Mouse (Mus musculus) left cerebral cortex, adult 18-20 months (tissue): ENCODE measurements around the gene Egf. TPM values are rescaled to one million over a fixed set of nuclear protein-coding genes. Genes with fewer than 3 reads are reported as not detected.

Experiments
- DNase-seq, 2 experiments: peaks; one replicate each; pipeline ENCODE4 v3.0.0; 2021 to 2022; ENCODE audit warnings: low spot score in 2 of 2, mixed read lengths in 1 of 2
- total RNA-seq, 2 experiments: library from RNA; stranded (reverse); gene quantifications; 2 replicates each; pipeline ENCODE4 v1.2.3; 2021

The Egf gene
- total RNA-seq, 2 experiments from 2014 or later: 0.82 to 1.3 TPM

- no peak for DNase-seq
Measured at GRCm38 (mm10) chr3:129723311-129723710, 31.8 kb downstream of the Egf start.

GRCm38 (mm10) chr3:129714542-129715145 lies 40.5 kb downstream of the Egf start:
- DNase-seq: no peak

GRCm38 (mm10) chr3:129708157-129708556 lies 47.0 kb downstream of the Egf start:
- peak; percentile 59 to 67 for DNase-seq

GRCm38 (mm10) chr3:129698882-129699281 lies 56.2 kb downstream of the Egf start:
- DNase-seq: no peak

- no peak for DNase-seq
Measured at GRCm38 (mm10) chr3:129698365-129698764, 56.8 kb downstream of the Egf start.

- DNase-seq: no peak
Measured at GRCm38 (mm10) chr3:129697691-129698090, 57.4 kb downstream of the Egf start.

GRCm38 (mm10) chr3:129695943-129696342 lies 59.2 kb downstream of the Egf start:
- DNase-seq: no peak

GRCm38 (mm10) chr3:129693581-129693980 lies 61.5 kb downstream of the Egf start:
- no peak for DNase-seq

GRCm38 (mm10) chr3:129692816-129693215 lies 62.3 kb downstream of the Egf start:
- no peak for DNase-seq

- no peak for DNase-seq
Measured at GRCm38 (mm10) chr3:129687429-129687828, 67.7 kb downstream of the Egf start.

- peak; percentile 63 to 75 for DNase-seq
Measured at GRCm38 (mm10) chr3:129686698-129687333, 68.3 kb downstream of the Egf start.

- DNase-seq: no peak
Measured at GRCm38 (mm10) chr3:129686196-129686595, 68.9 kb downstream of the Egf start.

- no peak for DNase-seq
Measured at GRCm38 (mm10) chr3:129683060-129683679, 71.9 kb downstream of the Egf start.

- peak; percentile 11 to 23 for DNase-seq
Measured at GRCm38 (mm10) chr3:129682389-129682788, 72.7 kb downstream of the Egf start.

- DNase-seq: no peak
Measured at GRCm38 (mm10) chr3:129681841-129682240, 73.3 kb downstream of the Egf start.

GRCm38 (mm10) chr3:129680258-129680657 lies 74.9 kb downstream of the Egf start:
- peak in 1 of 2 experiments; percentile 15 for DNase-seq

- DNase-seq: no peak
Measured at GRCm38 (mm10) chr3:129675923-129676322, 79.2 kb downstream of the Egf start.

- no peak for DNase-seq
Measured at GRCm38 (mm10) chr3:129663906-129664305, 91.2 kb downstream of the Egf start.

GRCm38 (mm10) chr3:129658776-129659175 lies 96.3 kb downstream of the Egf start:
- no peak for DNase-seq

- no peak for DNase-seq
Measured at GRCm38 (mm10) chr3:129657775-129658174, 97.3 kb downstream of the Egf start.

- DNase-seq: no peak
Measured at GRCm38 (mm10) chr3:129657222-129657621, 97.9 kb downstream of the Egf start.

- no peak for DNase-seq
Measured at GRCm38 (mm10) chr3:129656540-129656939, 98.6 kb downstream of the Egf start.

GRCm38 (mm10) chr3:129652476-129652875 lies 102.6 kb downstream of the Egf start:
- no peak for DNase-seq
